Mouse (Mus musculus) adrenal gland, adult 18-20 months (tissue): ENCODE results near the gene Sar1a. TPM values are rescaled to one million over a fixed set of nuclear protein-coding genes. Genes with fewer than 3 reads are reported as not detected.
A peak's percentile ranks its signal among the peaks of the same experiment; 100 is the strongest.

Experiments used
- DNase-seq, 2 experiments: peaks; one replicate each; pipeline ENCODE4 v3.0.0; 2021 to 2022; ENCODE audit warnings: low spot score in 2 of 2
- total RNA-seq, 2 experiments: library from RNA; stranded (reverse); gene quantifications; 1 replicate in 1 of 2; 2 replicates in 1 of 2; pipeline ENCODE4 v1.2.3; 2021

Sar1a gene
- total RNA-seq, 2 experiments from 2014 or later: 198 to 216 TPM

DNA sequence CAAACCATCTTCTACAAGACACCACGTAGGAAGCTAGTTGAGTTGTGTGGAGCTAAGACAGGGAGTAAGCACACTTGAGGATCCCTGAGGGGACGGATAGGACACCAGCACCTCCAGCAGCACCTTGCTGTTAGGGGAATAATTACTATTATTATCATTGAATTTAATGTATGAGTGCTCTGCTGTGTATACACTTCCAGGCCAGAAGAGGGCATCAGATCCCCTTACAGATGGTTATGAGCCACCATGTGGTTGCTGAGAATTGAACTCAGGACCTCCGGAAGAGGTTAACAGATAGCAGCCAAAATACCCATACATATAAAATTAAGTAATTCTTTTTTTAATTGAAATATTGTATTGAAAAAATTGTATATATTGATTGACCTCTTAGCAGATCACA is 9.3 kb upstream of the Sar1a start:
- DNase-seq: no peak

GRCm38 (mm10) chr10:61675935-61676334 is 4.2 kb upstream of the Sar1a start:
- no peak for DNase-seq

DNA sequence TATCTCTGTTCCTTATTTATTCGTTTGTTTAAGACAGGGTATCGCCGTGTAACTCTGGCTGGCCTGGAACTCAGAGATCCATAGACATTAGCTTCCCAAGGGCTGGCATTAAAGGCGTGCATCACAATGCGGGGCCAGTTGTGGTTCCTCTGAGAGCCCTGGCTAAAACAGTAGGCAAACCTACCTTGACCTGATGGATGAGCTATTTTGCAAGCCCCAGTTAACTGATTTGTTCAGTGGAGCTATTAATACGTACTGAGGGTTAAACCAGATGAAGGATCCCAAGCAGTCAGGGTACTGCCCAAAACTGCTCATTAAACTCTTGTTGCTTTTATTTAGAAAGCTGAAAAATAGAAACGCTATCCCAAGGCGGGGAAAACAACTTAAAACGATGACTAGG is 554 bp upstream of the Sar1a start:
- DNase-seq: no peak

- DNase-seq: no peak
Observed at GRCm38 (mm10) chr10:61689405-61689804, 9.3 kb downstream of the Sar1a start.

GRCm38 (mm10) chr10:61693563-61693962 is 13.5 kb downstream of the Sar1a start:
- DNase-seq: no peak

DNA sequence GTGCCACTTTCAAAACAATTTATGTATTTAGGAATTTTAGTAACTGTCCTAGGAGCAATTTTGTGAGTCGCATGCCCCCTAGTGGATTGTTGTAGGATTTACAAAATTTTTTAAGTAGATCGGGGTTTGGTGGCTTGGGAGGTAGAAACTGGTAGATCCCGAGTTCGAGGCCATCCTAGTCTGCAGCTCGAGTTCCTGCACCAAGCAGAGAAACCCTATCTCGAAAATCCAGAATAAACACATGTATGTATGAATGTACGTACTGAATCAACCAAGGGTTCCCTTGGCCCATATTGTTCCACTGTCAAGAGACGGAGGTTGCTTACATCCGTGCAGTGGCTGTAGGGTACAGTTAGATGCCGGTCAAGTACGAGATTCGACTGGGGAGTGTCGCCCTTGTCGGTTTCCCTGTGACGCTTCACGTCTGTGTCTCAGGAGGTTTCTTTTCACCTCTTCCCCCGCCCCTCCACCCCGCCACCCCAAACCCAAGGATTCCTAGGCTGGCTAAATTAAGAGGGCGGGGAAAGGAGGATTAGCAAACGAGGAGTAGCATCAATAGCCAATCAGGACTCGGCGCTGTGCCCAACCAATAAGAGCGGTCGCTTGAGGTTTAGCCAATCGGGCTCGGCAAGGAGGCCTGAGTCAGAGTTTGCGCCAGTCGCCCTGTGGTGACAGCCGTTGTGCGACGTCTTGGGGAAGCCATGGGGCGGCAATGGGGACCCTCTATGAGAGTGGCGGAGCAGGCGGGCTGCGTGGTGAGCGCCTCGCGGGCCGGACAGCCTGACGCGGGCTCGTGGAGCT is 15.0 kb downstream of the Sar1a start, which contains the start of gene Tysnd1:
Gene Tysnd1 (plus strand): TSS at position 645 of the 801 bp plus-strand sequence.
- peak; percentile 90 to 94 for DNase-seq

- no peak for DNase-seq
Observed at GRCm38 (mm10) chr10:61695703-61696559, 15.8 kb downstream of the Sar1a start.

- DNase-seq: no peak
Observed at GRCm38 (mm10) chr10:61696560-61696823, 16.4 kb downstream of the Sar1a start.

DNA sequence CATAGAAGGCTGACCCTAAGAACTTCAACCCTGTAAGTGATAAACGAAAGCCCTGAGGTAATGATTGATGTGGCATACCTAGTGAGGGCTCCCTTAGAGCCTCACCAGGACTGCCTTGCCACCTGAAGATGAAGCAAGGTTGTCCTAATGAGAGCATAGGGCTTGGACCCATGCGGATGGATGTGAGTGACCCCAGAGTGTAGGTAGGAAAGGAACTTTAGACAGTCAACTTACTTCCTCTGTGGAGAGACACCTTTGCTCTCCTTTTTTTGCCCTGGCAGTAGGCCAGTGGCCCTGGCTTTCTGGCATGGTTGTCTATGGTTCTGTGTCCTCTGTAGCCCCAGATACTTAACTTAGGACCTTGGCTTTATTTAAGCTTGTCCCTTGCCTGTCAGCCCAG is 16.9 kb downstream of the Sar1a start:
- DNase-seq: no peak

GRCm38 (mm10) chr10:61704663-61705062 is 24.6 kb downstream of the Sar1a start:
- DNase-seq: no peak

DNA sequence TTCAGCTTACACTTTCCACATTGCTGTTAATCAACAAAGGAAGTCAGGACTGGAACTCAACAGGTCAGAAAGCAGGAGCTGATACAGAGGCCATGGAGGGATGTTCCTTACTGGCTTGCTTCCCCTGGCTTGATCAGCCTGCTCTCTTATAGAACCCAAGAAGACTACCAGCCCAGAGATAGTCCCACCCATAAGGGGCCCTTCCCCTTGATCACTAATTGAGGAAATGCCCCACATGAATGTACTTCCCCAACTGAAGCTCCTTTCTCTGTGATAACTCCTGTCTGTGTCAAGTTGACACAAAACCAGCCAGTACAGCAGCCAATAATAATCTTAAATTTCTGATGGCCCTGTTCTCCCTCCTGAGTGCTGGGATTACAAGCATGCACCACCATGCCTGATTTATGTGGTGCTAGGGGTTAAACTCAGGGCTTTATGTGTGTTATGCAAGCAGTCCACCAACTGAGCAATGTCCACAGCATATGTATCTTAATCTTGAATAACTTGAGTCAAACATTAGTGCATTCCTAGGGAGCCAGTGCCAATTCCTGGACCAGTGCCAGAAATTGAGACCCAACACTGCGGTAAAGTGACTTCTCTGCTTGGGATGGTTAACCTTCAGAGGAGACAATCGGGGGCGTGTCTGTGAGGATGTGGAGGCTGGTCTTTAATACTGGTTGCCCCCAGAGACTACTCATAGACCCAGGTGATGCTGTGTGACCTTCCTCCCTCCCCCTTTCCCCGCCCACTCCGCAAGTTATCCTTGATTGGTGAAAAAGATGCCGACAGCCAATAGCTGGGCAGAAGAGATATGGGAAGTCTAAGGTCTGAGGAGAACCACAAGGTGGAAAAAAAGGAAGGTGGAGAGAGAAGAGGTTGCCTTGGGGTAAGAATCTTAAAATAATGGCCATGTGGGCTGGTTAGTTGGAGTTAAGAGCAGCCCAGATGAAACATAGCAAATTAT is 26.6 kb downstream of the Sar1a start:
- no peak for DNase-seq

DNA sequence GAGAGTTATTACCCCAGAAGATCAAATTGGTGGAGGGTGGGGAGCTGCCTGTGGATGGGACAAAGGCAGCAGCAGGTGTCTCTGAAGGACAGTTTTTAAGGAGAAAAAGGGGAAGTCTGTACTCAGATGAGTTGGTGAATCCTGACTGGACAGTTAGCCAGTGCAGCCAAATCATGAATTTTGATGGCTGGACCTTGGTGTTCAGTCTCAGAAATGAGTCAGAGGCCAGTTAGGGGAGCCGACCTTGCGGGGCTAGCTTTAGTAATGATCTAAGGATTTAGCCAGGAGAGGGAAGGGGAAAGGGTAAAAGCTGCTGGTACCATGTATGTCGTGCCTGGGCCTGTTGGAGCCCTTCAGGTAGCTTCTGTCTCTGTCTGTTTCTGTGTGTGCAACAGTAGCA is 33.5 kb downstream of the Sar1a start:
- no peak for DNase-seq

DNA sequence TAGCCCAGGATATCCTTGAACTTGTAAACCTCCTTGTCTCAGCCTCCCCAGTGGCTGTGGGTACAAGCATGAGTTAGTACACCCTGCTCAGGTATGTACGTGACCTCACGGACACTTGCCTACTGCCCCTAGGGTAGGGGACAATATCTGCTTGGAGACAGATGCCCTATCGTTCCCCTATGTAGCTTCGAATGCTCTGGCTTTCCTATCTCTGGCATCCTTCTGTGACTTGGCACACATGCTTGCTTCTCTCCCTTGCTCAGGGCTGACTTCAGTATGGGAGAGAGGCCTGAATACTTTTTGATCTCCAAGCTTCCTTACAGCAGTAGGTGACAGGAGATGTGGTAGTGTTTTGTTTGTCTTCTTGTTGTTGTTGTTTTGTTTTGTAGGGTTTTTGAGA is 34.0 kb downstream of the Sar1a start:
- no peak for DNase-seq

DNA sequence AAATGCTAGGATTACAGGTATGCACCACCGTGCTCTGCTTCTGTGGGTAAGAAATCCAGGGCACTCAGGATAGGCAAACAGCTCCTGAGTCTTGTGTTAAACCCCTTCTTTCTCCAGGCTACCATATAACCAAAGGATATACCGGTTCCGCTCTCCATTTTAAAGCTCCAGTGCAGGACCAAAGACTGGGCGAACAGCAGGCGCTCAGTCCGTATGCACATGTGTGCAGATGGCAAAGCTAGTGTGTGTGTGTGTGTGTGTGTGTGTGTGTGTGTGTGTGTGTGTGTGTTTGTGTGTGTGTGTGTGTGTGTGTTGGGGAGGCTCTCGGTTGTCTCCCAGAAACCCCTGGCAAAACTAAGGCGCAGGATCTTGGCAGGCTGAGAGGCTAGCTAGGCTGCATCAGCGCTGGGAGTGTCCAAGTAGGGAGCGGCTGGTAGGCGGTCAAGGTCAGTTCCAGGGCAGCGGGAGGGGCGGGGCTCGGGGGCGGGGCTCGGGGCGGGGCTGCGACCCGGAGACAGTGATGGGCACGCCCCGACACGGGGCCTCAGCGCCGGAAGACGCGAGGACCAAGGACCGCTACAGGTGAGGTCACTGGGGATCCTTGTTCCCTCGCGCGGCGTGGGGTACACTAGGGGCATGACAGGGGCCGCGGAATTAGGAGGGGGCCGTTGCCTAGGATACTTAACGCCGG is 34.8 kb downstream of the Sar1a start, which contains the start of gene Aifm2:
Gene Aifm2 (plus strand): TSS at position 493 of the 691 bp plus-strand sequence.
- DNase-seq: peak; percentile 59 to 64

GRCm38 (mm10) chr10:61715462-61715837 is 35.4 kb downstream of the Sar1a start:
- DNase-seq: no peak

- DNase-seq: no peak
Observed at GRCm38 (mm10) chr10:61715996-61716864, 36.1 kb downstream of the Sar1a start.

DNA sequence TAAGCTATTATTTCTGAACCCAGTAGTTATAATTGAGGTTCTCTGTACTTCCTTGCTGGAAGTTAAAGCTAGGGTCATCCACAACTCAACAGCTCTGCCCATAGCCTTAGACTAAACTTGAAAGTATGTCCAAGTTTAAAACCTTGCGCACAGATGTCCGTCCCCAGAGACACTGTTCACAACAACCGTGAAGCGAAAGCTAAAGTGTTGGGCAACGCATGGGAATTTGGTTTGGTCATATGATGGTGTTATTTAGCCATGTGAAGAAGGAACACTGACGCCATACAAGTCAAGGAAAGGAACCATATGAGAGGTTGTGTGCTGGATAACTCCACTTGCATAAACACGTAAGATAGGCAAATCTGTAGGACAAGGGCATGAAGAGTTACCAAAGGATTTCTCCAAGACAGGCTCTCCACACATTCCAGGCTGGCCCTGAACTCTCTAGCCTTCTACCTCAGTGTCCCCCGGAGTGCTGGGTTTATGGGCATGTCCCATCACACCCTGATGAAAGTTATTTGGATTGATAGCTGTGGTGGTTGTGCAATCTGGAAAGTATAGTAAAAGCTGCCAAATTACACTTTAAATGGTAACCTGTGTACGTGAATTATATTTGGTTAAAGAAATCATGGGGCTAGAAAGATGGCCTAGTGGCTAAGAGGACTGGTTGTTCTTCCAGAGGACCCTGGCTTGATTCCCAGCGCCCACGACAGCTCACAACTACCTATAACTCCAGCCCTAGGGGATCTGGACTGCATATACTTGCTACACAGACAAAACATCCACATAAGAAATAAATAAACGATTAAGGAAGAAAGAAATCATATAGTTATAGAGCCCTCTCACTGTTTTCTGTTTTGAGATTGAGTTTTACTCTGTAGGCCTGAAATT is 37.6 kb downstream of the Sar1a start:
- no peak for DNase-seq

- DNase-seq: peak in 1 of 2 experiments; percentile 33
Observed at GRCm38 (mm10) chr10:61720331-61720730, 40.2 kb downstream of the Sar1a start.

DNA sequence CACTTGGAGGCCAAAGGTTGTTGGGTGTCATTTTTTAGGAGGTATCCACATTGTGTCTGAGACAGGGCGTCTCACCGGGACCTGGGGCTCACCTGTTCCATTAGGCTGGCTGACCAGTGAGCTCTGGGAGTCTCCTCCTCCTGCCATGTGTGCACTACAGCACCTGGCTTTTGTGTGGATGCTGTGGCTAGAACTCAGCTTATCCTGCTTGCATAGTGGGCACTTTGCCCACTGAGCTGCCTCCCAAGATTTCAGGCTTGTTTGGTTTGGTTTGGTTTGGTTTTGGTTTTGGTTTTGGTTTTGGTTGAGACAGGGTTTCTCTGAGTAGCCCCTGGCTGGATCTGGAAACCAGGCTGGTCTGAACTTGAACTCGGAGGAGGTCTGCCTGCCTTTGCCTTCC is 42.1 kb downstream of the Sar1a start:
- no peak for DNase-seq
